Mouse (Mus musculus) CH12.LX (cell line): ENCODE measurements around the gene Fam71e1.

Experiments used
- CTCF ChIP-seq, 2 experiments: IDR thresholded peaks in 1 of 2; conservative IDR thresholded peaks in 1 of 2; 2 replicates each; pipeline ENCODE4 v1.5.1; 2011 to 2012; ENCODE audit warnings: low read depth in 2 of 2, low read length in 2 of 2, improper control_type of control experiment in 1 of 2, inconsistent platforms in 1 of 2, mild to moderate bottlenecking in 1 of 2, moderate library complexity in 1 of 2
- E2F4 ChIP-seq: IDR thresholded peaks from 2 replicates; pipeline ENCODE4 v1.6.1; 2011; ENCODE audit warnings: low read depth, low read length, improper control_type of control experiment; ENCODE audit not compliant: insufficient replicate concordance
- ELF1 ChIP-seq: IDR thresholded peaks from 2 replicates; pipeline ENCODE4 v1.6.1; 2014; ENCODE audit warnings: low read depth, mild to moderate bottlenecking, inconsistent platforms, low read length, improper control_type of control experiment
- EP300 ChIP-seq: IDR thresholded peaks from 2 replicates; pipeline ENCODE4 v1.6.1; 2011; ENCODE audit warnings: low read length, improper control_type of control experiment
- MAZ ChIP-seq: IDR thresholded peaks from 2 replicates; pipeline ENCODE4 v1.6.1; 2012; ENCODE audit warnings: low read depth, mild to moderate bottlenecking, inconsistent platforms, low read length, improper control_type of control experiment, moderate library complexity
- POLR2A ChIP-seq: IDR thresholded peaks from 2 replicates; pipeline ENCODE4 v1.6.1; 2011; ENCODE audit warnings: low read depth, mild to moderate bottlenecking, improper control_type of control experiment, low read length
- RCOR1 ChIP-seq: conservative IDR thresholded peaks from 2 replicates; pipeline ENCODE4 v1.6.1; 2012; ENCODE audit warnings: low read depth, mild to moderate bottlenecking, inconsistent platforms, low read length, improper control_type of control experiment
- TCF12 ChIP-seq: IDR thresholded peaks from 2 replicates; pipeline ENCODE4 v1.6.1; 2014; ENCODE audit warnings: low read depth, mild to moderate bottlenecking, inconsistent platforms, low read length, improper control_type of control experiment
- ZC3H11A ChIP-seq: IDR thresholded peaks from 2 replicates; pipeline ENCODE4 v1.6.1; 2012; ENCODE audit warnings: low read depth, mild to moderate bottlenecking, inconsistent platforms, low read length, improper control_type of control experiment

GRCm38 (mm10) chr7:44488545-44488944, 7.8 kb upstream of the Fam71e1 start:
- TF ChIP-seq ELF1 = no peak
- TF ChIP-seq RCOR1 = no peak
- TF ChIP-seq E2F4 = no peak
- TF ChIP-seq TCF12 = no peak
- no peak for TF ChIP-seq CTCF (conservative IDR thresholded peaks at IDR 0.05 in 1 of 2, IDR thresholded peaks at IDR 0.05 in 1 of 2; ENCODE audit: low read depth in 2 of 2, low read length in 2 of 2)
- no peak for TF ChIP-seq ZC3H11A
- TF ChIP-seq EP300 = no peak
- no peak for TF ChIP-seq MAZ
- no peak for TF ChIP-seq POLR2A
